Mouse (Mus musculus): Measurements from ENCODE around the gene 4930579G24Rik.
A peak's percentile ranks its signal among the peaks of the same experiment; 100 is the strongest.

4930579G24Rik gene

DNA sequence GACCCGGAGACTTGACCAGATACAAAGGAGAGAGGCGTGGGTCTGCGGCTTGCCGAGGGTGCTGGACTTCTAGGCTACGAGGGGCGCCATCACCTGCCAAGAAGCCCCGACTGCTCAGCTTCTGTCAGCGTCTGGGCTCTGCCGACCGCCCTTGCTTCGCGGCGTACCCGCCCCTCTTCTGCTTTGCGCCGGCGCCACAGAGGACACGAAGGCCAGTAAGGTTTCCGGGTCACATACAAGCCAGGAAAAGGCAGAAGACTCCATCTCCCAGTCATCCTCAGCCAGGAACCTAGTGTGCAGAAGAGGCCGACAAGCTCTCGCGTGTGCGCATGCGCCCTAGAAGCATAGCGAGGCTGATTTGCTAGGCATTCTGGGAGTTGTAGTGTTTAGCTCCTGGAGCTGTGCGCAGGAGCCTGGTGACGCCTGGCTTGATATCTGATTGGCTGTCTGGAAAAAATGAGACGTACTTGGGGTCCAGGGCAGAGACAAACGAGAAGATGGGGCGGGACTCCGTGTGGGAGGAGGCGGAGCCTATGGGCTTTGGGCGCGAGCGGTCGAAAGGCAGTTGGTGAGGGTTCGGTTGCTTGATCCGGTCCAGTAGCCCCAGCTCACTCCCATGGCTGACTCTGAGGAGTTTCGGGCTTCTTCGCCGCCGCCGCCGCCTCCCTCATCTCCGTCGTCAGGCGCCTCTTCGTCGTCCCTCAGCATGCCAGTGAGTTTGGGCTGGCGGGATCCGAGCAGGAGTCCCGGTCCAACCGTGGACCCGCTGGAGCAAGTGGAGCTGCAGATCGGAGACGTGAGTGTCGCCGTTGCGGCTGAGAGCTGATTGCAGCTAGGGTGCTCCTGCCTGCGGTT is at the start of gene 4930579G24Rik:
TSS of gene 4930579G24Rik (plus strand) at position 519 of the 855 bp plus-strand sequence.
- peak; percentile 91 to 94 for DNase-seq (ENCODE audit: low read depth in 2 of 2, low spot score in 2 of 2)

- no peak for DNase-seq (ENCODE audit: low read depth in 2 of 2, low spot score in 2 of 2)
These were observed 48.8 kb upstream of the 4930579G24Rik start for GRCm38 (mm10) chr3:79579891-79580575.

GRCm38 (mm10) chr3:79586804-79587203 is 42.1 kb upstream of the 4930579G24Rik start:
- DNase-seq (ENCODE audit: low read depth in 2 of 2, low spot score in 2 of 2), result peak; percentile 84 to 88

- no peak for DNase-seq (ENCODE audit: low read depth in 2 of 2, low spot score in 2 of 2)
These were observed 39.2 kb upstream of the 4930579G24Rik start for GRCm38 (mm10) chr3:79589671-79590070.

GRCm38 (mm10) chr3:79590863-79591792 is 37.8 kb upstream of the 4930579G24Rik start, which contains the start of gene Ppid:
Gene Ppid (plus strand): TSS chr3:79591342.
- peak; percentile 60 to 66 for DNase-seq (ENCODE audit: low read depth in 2 of 2, low spot score in 2 of 2)

- peak in 1 of 2 experiments; percentile 4 for DNase-seq (ENCODE audit: low read depth in 2 of 2, low spot score in 2 of 2)
These were observed 36.9 kb upstream of the 4930579G24Rik start for GRCm38 (mm10) chr3:79591793-79592471.

GRCm38 (mm10) chr3:79595468-79595867 is 33.4 kb upstream of the 4930579G24Rik start:
- no peak for DNase-seq (ENCODE audit: low read depth in 2 of 2, low spot score in 2 of 2)

GRCm38 (mm10) chr3:79609886-79610285 is 19.0 kb upstream of the 4930579G24Rik start:
- no peak for DNase-seq (ENCODE audit: low read depth in 2 of 2, low spot score in 2 of 2)

GRCm38 (mm10) chr3:79627484-79628181 is 1.2 kb upstream of the 4930579G24Rik start:
- DNase-seq (ENCODE audit: low read depth in 2 of 2, low spot score in 2 of 2), result no peak

GRCm38 (mm10) chr3:79628182-79628560 is 708 bp upstream of the 4930579G24Rik start:
- no peak for DNase-seq (ENCODE audit: low read depth in 2 of 2, low spot score in 2 of 2)

DNA sequence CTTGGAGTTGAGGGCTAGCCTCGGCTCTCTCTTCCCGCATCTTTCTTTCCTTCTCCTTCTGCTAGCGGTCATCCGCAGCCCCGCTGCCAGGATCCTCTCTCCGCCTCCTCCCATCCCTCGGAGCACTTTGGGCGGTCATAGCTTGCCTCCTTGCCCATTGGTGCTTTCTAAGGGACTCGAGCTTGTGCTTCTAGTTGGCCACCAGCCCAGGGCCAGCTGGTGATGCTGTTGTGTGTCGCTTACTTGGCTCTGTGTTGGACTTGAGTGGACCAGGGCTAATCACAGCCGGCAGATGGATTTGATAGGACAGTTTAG is 494 bp downstream of the 4930579G24Rik start, which contains the start of gene Etfdh:
TSS of gene Etfdh (minus strand) at position 85 of the 315 bp plus-strand sequence.
- no peak for DNase-seq (ENCODE audit: low read depth in 2 of 2, low spot score in 2 of 2)

DNA sequence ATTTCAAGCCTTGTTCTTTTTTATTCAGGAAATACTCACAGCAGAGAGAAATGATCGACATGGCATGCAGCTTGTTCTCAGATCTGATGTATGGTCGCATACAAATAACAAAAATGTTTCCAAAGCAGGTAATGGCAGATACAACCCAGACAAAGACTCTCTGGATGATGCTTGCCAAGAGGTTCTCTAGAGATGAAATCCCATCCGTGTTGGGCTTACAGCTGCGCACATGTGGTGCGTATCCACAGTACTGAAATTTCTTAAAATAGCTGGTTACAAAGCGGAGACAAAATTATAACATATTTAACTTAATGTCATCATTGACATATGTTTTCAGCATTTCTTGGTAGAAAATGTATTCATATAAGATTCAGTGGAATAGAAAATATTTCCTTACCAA is 23.2 kb downstream of the 4930579G24Rik start:
- no peak for DNase-seq (ENCODE audit: low read depth in 2 of 2, low spot score in 2 of 2)

GRCm38 (mm10) chr3:79656682-79657081 is 27.8 kb downstream of the 4930579G24Rik start:
- DNase-seq (ENCODE audit: low read depth in 2 of 2, low spot score in 2 of 2), result no peak

DNA sequence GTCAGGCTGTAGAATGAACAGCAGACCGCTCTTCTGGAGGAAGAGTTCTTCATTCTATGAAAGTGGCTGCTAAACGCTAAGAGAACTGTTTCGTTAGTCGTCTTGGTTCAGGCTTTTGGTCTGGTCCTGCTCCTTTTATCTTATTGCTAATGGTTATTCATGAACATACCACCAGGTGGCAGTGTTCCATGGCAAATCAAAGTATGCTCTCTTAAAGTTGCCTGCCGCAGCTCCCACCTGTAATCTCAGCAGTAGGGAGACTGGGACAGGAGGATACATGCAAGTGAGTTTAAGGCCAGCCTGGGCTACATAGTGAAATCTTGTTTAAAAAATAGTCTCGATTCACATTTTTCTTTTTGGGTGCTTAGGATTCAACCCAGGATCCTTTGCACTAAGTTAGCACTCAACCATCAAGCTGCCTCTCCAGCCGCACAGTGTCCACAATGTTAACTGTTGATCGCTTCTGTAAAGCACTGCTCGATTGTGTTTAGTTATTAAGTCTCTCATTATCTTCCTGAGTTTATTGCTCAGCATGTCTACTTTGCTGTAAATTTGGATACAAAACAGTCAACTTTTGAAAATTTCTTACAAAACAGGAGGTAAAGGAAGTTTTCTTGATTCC is 36.0 kb downstream of the 4930579G24Rik start:
- peak; percentile 20 to 39 for DNase-seq (ENCODE audit: low read depth in 2 of 2, low spot score in 2 of 2)

- no peak for DNase-seq (ENCODE audit: low read depth in 2 of 2, low spot score in 2 of 2)
These were observed 41.7 kb downstream of the 4930579G24Rik start for GRCm38 (mm10) chr3:79670556-79670955.

DNA sequence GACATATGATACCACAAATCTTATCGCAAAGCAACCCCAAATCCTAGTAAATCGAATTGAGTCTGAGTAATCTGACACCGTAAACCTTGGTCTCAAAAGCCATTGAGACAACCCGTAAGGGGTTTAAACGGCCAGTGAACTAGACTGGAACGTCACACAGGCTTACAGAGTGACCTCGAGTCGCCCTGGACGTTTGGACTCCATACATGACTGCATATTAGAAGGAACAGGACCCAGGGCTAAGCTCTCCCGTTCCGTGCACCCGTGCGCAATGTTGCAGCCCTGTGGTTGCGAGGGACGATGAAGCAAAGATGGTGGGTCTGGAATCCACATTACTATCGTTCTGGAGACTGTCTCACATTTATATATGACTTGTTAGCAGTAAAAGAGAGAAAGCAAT is 43.3 kb downstream of the 4930579G24Rik start:
- no peak for DNase-seq (ENCODE audit: low read depth in 2 of 2, low spot score in 2 of 2)

GRCm38 (mm10) chr3:79673082-79673481 is 44.2 kb downstream of the 4930579G24Rik start:
- DNase-seq (ENCODE audit: low read depth in 2 of 2, low spot score in 2 of 2), result peak in 1 of 2 experiments; percentile 41

- no peak for DNase-seq (ENCODE audit: low read depth in 2 of 2, low spot score in 2 of 2)
These were observed 45.8 kb downstream of the 4930579G24Rik start for GRCm38 (mm10) chr3:79674641-79675040.

DNA sequence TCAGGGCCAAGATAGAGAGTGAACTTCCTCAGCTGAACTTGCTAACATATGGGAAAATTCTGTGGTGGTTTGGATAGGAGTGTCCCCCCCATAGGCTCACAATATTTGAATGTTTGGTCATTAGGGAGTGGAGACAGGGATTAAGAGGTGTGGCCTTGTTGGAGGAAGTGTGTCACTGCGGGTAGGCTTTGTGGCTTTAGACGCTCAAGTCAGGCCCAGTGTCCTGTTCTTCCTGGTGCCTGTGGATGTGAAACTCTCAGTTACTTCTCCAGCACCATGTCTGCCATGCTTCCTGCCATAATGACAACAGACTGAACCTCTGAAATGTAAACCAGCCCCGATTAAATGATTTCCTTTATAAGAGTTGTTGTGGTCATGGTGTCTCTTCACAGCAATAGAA is 47.5 kb downstream of the 4930579G24Rik start:
- DNase-seq (ENCODE audit: low read depth in 2 of 2, low spot score in 2 of 2), result no peak

All from CD8-positive naive resting alpha-beta T cell, adult 2 months (primary cell).